Mouse (Mus musculus) forebrain, embryonic 16.5 days (tissue): ENCODE measurements around the gene Rbm20. TPM values are rescaled to one million over a fixed set of nuclear protein-coding genes. Genes with fewer than 3 reads are reported as not detected.
"Not testable (repeated sequence)": the region's sequence is repeated elsewhere in the genome, so short reads cannot be mapped to it uniquely, and the experiment has no call there.

Source experiments
- ATAC-seq: fragments of 200-750 bp; cut with Nextera tagmentation; 2 replicates; pipeline ENCODE4 v1.8.0; 2017; ENCODE audit warnings: mild to moderate bottlenecking, moderate library complexity
- H3K27ac ChIP-seq: fragments of 300-500 bp; sonication (generic); 2 replicates; pipeline ENCODE4 v1.5.1; 2014; ENCODE audit warnings: low read length, control low read depth
- H3K27me3 ChIP-seq: fragments of 300-500 bp; sonication (generic); replicated peaks from 2 replicates; pipeline ENCODE4 v1.6.1; 2014; ENCODE audit warnings: low read length; ENCODE audit not compliant: control insufficient read depth, insufficient read depth
- H3K36me3 ChIP-seq: fragments of 300-500 bp; sonication (generic); 2 replicates; pipeline ENCODE4 v1.6.1; 2014; ENCODE audit not compliant: control insufficient read depth, insufficient read depth
- H3K4me1 ChIP-seq: fragments of 300-500 bp; sonication (generic); replicated peaks from 2 replicates; pipeline ENCODE4 v1.6.1; 2014; ENCODE audit warnings: low read length; ENCODE audit not compliant: control insufficient read depth, insufficient read depth
- H3K4me2 ChIP-seq: fragments of 300-500 bp; sonication (generic); 2 replicates; pipeline ENCODE4 v1.6.1; 2014; ENCODE audit warnings: mild to moderate bottlenecking, low read length, control low read depth
- H3K4me3 ChIP-seq: fragments of 300-500 bp; sonication (generic); replicated peaks from 2 replicates; pipeline ENCODE4 v1.5.1; 2014; ENCODE audit warnings: mild to moderate bottlenecking, low read length, control low read depth
- H3K9ac ChIP-seq: fragments of 300-500 bp; sonication (generic); replicated peaks from 2 replicates; pipeline ENCODE4 v1.6.1; 2014; ENCODE audit warnings: low read depth, low read length, control low read depth
- H3K9me3 ChIP-seq: fragments of 300-500 bp; sonication (generic); 2 replicates; pipeline ENCODE4 v1.6.1; 2016; ENCODE audit warnings: low read length; ENCODE audit not compliant: control insufficient read depth
- WGBS: fragments of 180-500 bp; shearing (Covaris S2); extraction: QIAGEN DNeasy Blood & Tissue Kit; methylation state at CpG from one replicate; pipeline ENCODE4 v1.1.7; 2014; 5-methylcytosine and 5-hydroxymethylcytosine counted together
- polyA plus RNA-seq: library from polyadenylated mRNA; unstranded; fragments of >200 nt; fragmentation: Nextera tagmentation; extraction: Ambion mirVana; gene quantifications from 2 replicates; pipeline ENCODE4 v1.2.1, GENCODE M21; 2015

Rbm20 gene
- polyA plus RNA-seq, 1 experiment from 2014 or later: 3.9 TPM

DNA sequence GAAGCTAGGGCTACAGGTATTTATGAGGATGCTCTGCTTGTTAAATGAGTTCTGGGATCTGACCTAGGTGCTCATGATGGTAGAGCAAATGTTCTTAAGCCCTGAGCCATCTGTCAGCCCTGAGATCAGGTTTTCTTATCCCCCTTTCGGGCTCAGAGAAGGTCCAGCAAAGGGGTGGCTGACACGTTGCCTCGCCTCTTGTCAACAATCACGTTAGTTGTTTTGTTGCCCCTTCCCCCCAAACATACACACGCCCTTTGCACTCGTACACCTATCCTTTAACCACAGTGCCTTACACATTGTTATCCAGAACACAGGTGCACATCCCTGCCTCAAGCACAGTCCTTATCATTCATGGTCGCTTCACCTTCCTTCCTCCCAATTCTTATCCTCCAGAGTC is 26.2 kb upstream of the Rbm20 start:
- no peak for ATAC-seq
- Histone ChIP-seq H3K4me2 (no peak overlapping the region), H3K36me3 (peaks cover under 1% of the 10 kb centered on the region; the same call in 1 of the 2 replicates), H3K4me3 (no peak overlapping the region), H3K9ac (no peak overlapping the region), H3K9me3 (no peaks in the 10 kb centered on the region), H3K27me3 (no peaks in the 10 kb centered on the region), H3K4me1 (peaks cover 17% of the 10 kb centered on the region), H3K27ac (no peak overlapping the region)
- 87% methylated on average over 7 of the region's 7 CpGs for WGBS

DNA sequence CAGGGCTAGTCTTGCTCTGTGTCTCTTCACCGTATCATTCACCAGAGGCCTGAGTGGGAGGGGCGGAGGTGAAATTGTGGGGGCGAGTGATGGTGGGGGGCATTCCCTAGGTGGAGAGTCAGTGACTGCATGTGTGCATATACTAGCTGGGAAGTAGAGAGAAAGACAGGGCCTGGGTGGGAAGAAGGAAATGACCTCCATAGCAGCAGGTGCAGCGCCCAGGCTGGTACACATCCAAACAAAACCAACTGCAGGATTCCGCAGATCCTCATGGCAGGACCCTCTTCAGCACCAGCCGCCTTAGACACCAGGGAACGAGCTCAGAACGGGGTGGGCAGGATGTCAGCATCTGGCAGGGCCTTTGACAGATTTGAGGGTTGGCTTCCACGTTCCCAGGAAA is 24.8 kb upstream of the Rbm20 start:
- H3K4me1 ChIP-seq: peaks cover 17% of the 10 kb centered on the region
- no peaks in the 10 kb centered on the region for H3K27me3 ChIP-seq
- no peak overlapping the region for H3K4me3 ChIP-seq
- H3K9ac ChIP-seq: no peak overlapping the region
- ATAC-seq: no peak
- no peak overlapping the region for H3K4me2 ChIP-seq
- no peaks in the 10 kb centered on the region for H3K9me3 ChIP-seq
- WGBS: 61% methylated on average over 9 of the region's 9 CpGs
- H3K36me3 ChIP-seq: no peaks in the 10 kb centered on the region
- no peak overlapping the region for H3K27ac ChIP-seq

DNA sequence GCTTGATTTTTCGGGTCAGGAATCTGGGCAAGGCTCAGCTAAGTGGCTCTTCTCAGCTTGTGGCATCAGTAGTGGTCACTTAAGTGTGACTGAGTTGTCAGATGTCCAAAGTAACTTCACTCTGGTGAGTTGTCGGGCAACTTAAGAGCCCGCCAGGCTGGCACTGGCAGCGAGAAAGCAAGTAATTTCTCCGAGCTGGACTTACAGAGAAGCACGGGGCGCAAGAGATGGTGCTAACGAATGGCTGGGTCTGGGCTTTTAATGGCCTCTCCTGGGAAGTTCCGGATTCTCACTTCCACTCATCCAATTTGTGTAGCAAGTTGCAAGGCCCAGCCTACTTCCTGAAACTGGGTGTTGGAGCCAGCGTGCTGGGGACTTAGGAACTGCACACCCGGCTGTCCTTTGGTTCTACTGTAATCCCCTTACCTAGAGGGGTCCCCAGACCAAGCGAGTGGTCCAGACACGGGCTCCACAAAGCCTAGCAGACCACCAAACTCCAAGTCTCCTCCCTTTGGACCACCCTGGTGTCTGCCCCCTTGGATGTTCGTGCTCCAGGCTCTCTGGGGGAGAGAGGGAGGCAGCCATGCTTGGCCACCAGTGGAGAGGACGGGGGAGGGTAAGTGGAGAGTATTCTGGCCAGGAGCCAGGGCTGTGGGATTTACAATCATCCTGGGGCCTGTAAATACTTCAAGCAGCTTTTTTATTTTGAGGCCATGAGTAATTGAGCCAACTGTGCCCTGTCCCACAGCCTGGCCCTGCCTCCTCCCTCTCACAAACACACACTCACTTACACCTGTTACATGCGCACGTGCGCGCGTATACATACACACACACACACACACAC is 23.3 kb upstream of the Rbm20 start:
- H3K36me3 ChIP-seq: no peaks in the 10 kb centered on the region
- no peak overlapping the region for H3K9ac ChIP-seq
- 50% methylated on average over 20 of the region's 20 CpGs for WGBS
- H3K9me3 ChIP-seq: no peaks in the 10 kb centered on the region
- no peak overlapping the region for H3K4me3 ChIP-seq
- peaks cover 16% of the 10 kb centered on the region for H3K4me1 ChIP-seq
- ATAC-seq: no peak
- no peak overlapping the region for H3K4me2 ChIP-seq
- no peak overlapping the region for H3K27ac ChIP-seq
- no peaks in the 10 kb centered on the region for H3K27me3 ChIP-seq

DNA sequence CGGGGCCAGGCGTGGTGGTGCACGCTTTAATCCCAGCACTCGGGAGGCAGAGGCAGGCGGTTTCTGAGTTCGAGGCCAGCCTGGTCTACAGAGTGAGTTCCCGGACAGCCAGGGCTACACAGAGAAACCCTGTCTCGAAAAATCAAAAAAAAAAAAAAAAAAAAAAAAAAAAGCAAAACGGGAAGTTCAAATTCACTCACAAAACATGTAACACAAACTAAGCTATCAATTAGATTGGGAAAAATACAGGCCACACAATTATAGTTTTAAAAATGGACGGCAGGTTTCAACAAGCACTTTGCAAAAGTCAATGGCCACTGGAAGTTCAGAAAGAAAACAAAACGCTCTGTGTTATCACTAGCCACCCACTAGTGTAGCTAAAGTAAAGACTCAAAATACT is 20.7 kb upstream of the Rbm20 start:
- not testable (repeated sequence) for H3K4me2 ChIP-seq, H3K4me3 ChIP-seq, H3K9ac ChIP-seq, H3K36me3 ChIP-seq, H3K27ac ChIP-seq, H3K9me3 ChIP-seq, ATAC-seq, H3K27me3 ChIP-seq
- 90% methylated on average over 11 of the region's 11 CpGs for WGBS
- peaks cover 12% of the 10 kb centered on the region for H3K4me1 ChIP-seq

DNA sequence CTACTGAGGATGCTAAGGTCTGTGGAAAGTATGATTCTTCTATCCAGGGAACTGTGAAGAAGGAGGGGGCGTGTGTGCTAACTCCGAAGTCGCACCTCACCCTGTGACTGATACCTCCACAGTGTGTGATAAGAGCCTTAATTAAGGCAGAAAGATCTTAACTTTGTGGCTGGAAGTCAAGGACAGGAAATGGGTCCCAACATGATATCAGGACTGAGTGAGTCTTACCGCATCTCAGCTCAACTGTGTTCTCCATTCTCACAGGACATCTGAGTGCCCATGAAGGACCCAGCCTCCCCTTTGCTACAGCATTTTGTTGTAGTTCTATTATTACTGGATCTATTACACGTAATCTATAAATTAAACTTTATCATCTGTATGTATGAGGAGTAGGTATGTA is 19.7 kb upstream of the Rbm20 start:
- 87% methylated on average over 5 of the region's 5 CpGs for WGBS
- H3K27me3 ChIP-seq: no peaks in the 10 kb centered on the region

DNA sequence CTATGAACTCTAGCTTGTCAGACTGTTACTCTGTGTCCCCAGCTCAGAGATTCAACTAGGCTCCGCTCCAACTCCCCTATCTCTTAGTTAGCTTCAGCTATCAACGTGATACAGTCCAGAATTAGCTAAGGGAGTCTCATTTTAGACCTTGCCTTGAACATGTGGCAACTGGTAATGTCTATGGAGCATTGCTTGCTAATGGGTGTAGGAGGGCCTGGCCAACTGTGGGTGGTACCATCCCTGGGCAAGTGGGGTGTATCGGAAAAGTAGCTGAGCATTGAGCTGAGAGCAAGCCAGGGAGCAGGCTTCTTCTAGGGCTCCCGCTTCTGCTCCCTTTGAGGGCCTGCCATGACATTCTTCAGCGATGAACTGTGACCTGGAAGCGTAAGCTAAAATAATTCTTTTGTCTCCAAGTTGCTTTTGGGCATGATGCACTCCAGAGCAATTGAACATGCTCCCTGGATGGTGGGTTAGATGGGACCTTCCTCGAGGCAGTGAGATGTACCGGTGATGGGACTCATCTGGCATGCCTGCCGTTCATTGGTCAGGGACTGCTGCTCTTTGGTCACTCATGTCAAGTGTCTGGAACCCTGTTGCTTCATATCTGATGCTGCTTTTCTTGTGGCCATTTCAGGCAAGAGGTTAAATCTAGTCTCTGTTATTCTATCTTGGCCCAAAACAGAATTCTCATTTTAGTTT is 16.2 kb upstream of the Rbm20 start:
- 90% methylated on average over 9 of the region's 9 CpGs for WGBS
- Histone ChIP-seq H3K36me3 (no peaks in the 10 kb centered on the region), H3K4me2 (no peak overlapping the region), H3K9me3 (no peaks in the 10 kb centered on the region), H3K4me1 (no peaks in the 10 kb centered on the region), H3K27me3 (no peaks in the 10 kb centered on the region), H3K4me3 (no peak overlapping the region), H3K27ac (no peak overlapping the region), H3K9ac (no peak overlapping the region)
- no peak for ATAC-seq

More for the DNA sequence above, 19.7 kb upstream of the Rbm20 start:
- Histone ChIP-seq H3K27ac (no peak overlapping the region), H3K9me3 (no peaks in the 10 kb centered on the region), H3K4me2 (no peak overlapping the region), H3K36me3 (no peaks in the 10 kb centered on the region), H3K9ac (no peak overlapping the region), H3K4me1 (peaks cover 10% of the 10 kb centered on the region), H3K4me3 (no peak overlapping the region)
- ATAC-seq: no peak

DNA sequence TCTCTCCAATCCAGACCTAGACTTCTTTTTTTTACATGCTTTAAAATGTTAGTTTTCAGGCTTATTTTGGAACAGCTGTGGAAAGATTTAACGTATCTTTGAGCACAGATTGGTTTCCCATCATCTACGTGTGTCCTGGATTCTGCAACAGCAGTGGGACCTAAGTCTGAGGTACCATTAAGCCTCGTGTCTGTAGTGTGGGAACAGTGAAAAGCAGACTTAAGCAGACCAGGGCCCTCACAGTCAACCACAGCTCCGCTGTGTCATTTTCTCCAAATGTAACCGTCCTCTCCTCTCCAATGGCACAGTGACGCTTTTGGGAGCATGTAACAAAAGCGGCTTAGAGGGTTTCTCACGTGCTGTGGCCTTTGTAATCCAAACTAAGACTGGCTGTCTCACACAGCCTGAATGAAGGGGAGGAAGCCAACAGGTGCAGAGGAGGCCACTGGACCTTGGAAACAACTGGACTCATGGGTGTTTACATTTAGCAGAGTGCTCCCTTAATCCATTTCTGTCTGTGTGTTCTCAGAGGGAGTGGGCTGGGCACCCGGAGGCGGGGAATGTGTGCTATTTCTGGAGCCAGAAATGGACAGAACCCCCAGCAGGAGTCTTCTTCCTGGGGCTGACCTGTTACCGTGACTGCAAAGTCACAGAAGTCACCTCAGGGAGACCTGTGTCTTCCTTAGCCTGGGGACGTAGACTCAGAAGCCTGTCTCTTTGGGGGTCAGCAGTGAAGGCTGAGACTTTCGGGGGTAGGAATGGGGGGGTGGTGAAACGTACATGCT is 15.0 kb upstream of the Rbm20 start:
- Histone ChIP-seq H3K27ac (no peak overlapping the region), H3K36me3 (no peaks in the 10 kb centered on the region), H3K9ac (no peak overlapping the region), H3K4me3 (no peak overlapping the region), H3K9me3 (no peaks in the 10 kb centered on the region), H3K4me1 (no peaks in the 10 kb centered on the region), H3K4me2 (no peak overlapping the region), H3K27me3 (no peaks in the 10 kb centered on the region)
- no peak for ATAC-seq
- WGBS: 36% methylated on average over 14 of the region's 14 CpGs

DNA sequence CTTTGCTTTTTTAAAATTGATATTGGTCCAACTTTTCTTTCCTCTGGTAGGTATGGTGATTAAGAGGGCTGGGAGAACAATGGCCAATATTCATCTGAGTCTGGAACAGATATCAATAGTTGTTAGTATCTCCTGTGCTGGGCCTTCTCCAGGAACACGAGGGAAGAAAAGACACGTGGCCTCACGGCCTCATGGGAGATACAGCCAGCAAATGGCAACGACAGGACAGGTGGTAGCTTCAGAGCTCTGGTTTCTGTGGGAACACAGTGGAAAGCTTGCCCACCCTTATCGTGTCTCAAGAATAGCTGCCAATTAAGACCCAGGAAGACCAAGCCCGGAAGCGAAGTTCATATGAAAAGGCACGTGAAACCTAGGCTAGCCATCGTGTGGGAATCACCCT is 12.3 kb upstream of the Rbm20 start:
- no peaks in the 10 kb centered on the region for H3K9me3 ChIP-seq
- no peaks in the 10 kb centered on the region for H3K4me1 ChIP-seq
- WGBS: 92% methylated on average over 9 of the region's 9 CpGs
- ATAC-seq: no peak
- H3K27ac ChIP-seq: no peak overlapping the region
- H3K4me3 ChIP-seq: no peak overlapping the region
- H3K36me3 ChIP-seq: no peaks in the 10 kb centered on the region
- H3K4me2 ChIP-seq: no peak overlapping the region
- H3K27me3 ChIP-seq: no peaks in the 10 kb centered on the region
- H3K9ac ChIP-seq: no peak overlapping the region

DNA sequence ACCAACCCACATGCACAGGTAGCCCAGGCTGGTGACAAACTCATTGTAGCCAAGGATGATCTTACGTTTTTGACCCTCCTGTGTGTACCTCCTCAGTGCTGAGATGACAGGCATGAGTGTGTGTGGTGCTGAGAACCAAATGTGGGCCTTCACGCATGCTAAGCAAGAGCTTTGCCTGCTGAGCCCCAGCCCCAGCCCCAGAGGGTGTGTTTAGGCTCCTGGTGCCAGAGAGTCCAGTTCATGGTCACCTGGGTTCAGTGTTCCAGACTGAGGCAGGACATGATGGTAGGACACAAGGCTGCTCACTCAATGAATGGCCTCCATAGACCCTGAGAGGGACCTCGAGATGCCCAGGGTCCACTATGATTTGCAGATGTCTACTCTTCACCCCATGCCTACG is 11.7 kb upstream of the Rbm20 start:
- H3K9ac ChIP-seq: no peak overlapping the region
- ATAC-seq: no peak
- H3K4me3 ChIP-seq: no peak overlapping the region
- WGBS: 86% methylated on average over 4 of the region's 4 CpGs
- H3K4me2 ChIP-seq: no peak overlapping the region
- no peak overlapping the region for H3K27ac ChIP-seq
- no peaks in the 10 kb centered on the region for H3K36me3 ChIP-seq
- H3K27me3 ChIP-seq: no peaks in the 10 kb centered on the region
- 0 out of 2 replicates have a peak, but pooled peaks cover under 1% of the 10 kb centered on the region for H3K4me1 ChIP-seq
- H3K9me3 ChIP-seq: no peaks in the 10 kb centered on the region
